Mouse (Mus musculus) kidney, adult 18-20 months (tissue): Measurements from ENCODE around the gene Lbp.

Source experiments
- DNase-seq: peaks from one replicate; pipeline ENCODE4 v3.0.0; 2021

Gene Lbp

DNA sequence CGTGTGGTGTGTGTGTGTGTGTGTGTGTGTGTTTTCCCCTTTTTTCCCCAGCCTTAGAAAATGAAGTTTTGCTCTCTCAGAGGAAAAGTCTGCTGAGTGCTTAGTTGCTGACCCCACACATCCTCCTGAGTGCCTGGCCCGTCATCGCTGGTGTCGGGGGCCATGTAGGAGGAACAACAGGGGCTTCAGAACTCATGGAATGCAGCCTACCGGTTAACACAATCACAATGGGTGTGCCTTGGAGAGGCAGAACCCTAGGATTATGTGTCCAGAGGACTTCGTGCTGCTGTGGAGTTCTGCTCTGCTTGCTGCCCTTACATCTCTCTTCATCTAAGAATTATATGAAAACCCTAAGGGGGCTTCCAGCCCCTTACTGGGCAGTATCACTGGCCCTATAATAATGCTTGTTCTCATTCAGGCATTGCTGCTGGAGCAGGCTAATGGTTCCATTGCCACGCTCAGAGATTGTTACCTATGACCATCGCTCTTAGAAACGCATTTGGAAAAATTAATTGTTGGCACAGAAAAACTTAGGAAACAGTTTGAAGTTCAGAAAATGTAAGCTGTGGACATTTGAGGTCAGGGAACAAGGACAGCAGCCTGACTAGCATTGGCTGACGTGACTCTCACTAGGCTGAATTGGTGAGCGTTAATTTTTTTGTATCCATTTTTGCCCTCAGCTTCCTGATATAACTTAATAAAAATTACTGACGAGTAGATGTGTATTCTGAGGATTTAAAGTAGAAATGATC lies 59.0 kb downstream of the Lbp start:
- DNase-seq = no peak

DNA sequence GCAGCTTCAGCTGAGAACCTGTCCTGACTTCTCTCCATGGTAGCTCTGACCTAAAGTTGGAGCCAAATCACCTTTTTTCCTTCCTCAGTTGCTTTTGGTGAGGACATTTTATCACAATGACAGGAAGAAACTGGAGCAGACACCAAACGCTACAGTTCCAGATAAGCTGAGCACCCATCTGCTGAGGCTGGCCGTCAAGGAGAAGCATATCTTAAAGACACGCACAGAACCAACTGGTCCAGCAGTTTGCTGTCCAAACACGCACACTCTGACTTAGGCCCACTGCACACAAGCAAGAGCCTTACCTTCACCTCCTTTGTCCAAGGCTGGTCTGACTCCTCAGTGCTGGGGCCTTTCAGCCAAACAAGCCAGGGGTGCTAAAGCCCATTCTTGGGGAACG lies 61.4 kb downstream of the Lbp start:
- no peak for DNase-seq

DNA sequence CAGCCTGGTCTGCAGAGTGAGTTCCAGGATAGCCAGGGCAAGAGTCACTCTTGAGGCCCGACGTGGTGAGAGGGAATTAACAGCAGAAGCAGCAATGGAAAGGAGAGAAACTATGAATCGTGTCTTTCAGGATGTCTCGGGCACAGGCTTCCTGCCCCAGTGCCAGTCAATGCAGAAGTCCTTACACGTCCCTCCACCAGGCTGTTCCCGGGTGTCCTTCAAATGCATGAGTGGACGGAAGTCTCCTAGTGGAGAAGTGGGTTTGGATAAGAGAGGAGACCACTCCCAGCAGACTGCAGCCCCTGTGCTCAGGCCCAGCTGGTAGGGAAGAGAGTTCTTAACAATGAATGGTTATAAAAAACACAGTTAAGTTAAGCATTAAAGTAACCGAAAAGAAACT lies 62.0 kb downstream of the Lbp start:
- DNase-seq = no peak

DNA sequence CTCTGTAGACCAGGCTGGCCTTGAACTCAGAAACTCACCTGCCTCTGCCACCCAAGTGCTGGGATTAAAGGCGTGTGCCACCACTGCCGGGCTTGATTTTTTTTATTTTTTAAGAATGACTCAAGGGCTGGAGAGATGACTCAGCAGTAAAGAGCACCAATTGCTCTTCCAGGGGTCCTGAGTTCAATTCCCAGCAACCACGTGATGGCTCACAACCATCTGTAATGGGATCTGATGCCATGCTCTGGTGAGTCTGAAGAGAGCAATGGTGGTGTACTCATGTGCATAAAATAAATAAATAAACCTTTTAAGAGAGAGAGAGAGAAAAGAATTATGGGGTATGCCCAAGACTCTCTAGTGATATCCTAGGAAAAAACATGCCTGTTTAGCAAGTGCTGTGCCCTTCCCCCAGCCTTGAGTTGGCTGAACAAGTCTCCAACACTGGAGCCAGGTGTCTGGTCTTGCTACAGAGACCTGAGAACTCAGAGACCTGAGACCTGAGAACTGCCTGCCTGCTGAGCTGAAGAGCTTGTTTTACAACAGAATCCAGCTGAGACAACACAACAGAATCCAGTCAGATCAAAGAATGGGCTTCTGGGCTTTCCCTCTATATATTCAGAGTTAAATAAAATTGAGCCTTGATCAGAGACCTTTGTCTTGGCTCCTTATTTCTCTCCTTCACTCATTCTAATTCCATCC lies 63.3 kb downstream of the Lbp start:
- no peak for DNase-seq

DNA sequence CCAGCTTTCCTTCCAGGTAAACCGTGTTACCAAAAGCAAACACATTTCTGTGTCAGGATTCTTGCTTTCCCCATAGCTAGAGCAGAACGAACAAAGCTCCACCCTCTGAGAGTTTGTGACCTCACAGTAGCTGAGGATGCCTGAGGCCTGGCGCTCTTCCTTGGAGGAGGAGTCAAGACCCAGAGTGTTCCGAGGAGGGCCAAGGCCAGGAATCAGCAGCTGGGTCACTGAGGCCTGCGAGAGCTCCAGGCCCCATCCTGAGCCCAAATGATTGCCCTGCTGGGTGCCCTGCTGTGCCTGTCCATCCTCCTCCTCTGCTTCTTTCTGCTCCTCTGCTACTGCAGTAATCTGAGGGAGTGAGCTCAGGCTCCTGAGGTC lies 63.9 kb downstream of the Lbp start:
- peak; percentile 18 for DNase-seq

DNA sequence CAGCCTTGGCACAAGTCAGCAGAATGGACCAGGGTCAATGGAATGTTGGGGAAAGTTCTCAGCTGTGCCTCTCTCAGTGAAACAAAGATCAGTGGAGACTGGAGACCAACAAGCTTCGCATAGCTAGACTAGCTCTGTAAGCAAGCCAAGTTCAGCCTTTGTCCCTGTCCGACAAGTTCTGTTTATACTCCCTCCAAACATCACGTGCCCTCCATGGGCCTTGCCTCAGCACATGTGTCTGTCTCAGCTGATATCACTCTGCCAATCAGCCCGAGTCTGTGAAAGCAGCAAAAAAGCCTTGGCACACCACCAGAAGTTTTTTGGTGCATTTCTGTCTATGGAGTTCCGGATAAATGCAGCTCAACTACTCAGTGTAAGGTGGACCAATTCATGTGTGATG lies 66.8 kb downstream of the Lbp start:
- DNase-seq = peak; percentile 46

DNA sequence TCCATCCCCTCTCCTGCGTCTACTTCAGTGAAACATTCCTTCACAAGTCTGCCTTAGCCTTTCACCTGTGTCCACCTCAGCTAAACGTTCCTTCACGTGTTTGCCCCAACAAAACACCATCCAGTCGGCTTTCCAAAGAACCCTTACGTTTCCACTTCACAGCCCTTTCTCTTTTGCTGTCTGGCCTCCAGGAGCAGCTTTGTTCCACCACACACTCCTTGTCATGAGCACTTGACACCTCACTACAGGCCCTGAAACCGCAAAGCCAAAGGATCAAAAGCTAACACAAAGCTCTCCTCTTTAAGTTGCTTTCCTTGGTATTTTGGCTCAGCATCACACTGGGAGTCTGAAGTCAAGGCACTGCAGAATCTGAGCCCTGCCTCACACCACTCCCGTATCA lies 67.2 kb downstream of the Lbp start:
- no peak for DNase-seq

DNA sequence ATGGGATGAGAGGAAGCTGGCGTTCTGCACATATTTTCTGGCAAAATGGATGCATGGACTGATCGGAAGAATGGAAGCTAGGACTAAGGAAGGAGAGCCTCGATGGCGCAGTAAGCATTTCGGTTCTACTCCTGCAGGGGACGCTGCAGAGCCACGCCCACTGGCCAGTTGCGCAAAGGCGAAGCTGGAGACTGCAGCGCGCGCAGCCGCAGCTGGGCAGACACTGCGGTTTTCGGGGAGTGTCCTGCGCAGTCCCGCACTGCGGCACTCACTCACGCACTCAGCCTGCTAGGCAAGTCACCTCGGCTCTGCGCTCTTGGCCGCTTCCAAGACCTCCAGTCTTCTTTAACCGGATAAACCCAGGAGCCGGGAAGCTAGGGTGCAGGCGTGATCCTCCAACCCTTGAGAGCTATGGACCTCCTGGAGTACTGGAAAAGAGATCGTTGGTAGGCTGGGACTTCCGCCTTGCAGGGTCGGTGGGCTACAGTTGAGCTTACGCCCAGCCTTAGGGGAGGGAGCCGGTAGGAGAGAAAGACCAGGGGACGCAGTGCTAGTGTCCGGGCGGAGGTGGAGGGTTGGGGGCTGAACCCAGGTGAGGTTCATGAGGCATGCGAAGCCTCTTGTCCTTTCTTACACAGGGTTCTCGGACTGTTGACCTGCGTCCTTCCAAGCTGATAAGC lies 69.3 kb downstream of the Lbp start, which contains the start of gene Snhg11:
Gene Snhg11, plus strand, starts transcription at position 196 of the 680 bp plus-strand sequence.
- peak; percentile 46 for DNase-seq

DNA sequence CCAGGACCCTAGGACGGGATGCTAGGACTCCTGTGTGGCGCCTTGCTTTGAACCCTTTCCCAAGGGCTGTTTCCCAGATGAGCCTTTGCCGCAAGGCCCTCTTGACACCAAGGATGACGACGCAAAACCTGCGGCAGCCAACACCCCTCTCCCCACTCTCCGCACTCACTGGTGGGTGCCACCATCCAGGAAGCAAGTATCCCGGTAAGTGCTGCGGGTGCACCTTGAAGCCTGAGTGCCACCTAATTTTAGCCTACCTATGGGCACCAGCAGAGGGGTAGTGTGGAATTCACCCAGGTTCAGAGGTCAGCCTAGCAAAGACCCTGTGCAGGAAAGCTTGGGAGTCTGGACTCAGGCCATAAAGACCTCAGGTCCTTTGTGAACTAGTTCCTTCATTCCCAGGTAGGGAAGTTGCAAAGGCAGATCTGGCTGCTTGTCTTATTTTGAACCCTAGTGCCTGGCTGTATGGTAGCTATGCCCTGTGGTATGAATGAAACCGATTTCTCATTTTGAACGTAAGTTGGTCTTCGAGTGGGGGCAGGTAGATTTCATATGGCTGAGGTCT lies 69.9 kb downstream of the Lbp start:
- DNase-seq = no peak

DNA sequence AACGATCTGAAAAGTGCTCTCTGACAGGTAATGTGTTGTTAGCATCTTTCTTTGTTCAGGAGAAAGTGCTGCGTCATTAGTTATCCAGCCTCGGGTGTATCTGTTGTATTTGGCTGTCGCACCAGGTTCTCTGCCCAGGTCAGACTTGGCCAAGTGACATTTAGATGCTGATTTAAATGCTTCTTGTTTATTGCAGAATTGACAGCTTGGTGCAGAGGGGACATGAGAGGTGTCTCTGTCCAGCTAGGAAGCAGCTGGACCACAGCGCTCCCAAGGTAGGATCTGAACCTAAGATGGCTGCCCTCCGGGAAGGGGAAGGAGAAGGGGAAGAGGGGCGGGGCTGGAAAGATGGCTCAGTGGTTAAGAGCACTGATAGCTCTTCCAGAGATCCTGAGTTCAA lies 70.5 kb downstream of the Lbp start:
- no peak for DNase-seq

DNA sequence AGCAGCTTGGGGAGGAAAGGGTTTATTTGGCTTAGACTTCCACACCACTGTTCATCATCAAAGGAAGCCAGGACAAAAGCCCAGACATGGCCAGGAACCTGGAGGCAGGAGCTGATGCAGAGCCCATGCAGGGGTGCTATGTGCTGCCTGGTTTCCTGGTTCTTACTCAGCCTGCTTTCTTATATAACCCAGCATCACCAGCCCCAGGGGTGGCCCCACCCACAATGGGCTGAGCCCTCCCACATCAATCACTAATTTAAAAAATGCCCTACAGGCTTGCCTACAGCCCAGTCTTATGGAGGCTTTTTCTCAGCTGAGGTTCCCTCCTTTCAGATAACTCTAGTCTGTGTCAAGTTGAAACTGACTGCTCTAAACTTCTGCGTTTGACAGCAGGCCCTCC lies 71.5 kb downstream of the Lbp start:
- no peak for DNase-seq

DNA sequence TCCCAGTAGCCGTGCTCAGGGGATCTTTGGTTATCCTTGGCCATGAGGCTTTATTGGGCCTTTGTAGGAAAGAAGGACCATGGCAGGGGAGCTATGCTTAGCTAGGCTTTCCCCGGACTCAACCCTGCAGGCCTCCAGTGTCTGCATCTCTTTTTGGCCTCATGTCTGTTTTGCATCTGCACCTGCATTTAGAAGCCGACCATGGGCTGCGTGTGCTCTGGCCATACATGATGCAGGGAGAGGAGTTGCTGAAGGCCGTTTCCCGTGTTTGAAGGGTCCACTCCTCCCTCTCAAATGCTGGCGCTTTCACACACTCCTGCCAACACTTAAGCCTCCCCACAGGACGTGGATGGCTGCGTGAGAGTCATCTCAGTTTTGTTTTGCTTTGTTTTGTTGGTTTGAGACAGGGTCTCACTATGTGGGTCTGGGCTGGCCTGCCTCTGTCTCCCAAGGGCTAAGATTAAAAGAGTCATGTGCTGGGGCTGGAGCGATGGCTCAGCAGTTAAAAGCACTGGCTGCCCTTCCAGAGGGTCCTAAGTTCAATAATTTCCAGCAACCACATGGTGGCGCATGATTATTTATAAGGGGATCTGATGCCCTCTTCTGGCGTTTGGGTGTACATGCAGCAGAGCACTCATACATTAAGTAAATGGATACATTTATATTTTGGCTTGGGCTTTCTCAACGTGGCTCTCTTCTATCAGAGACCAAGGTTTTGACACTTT lies 73.2 kb downstream of the Lbp start:
- peak; percentile 60 for DNase-seq
